Mouse (Mus musculus) CD4-positive naive resting alpha-beta T cell, adult 57 days (primary cell): ENCODE results near the gene Alkbh7. TPM values are rescaled to one million over a fixed set of nuclear protein-coding genes. Genes with fewer than 3 reads are reported as not detected.

ENCODE experiments used
- total RNA-seq: library from RNA; stranded (reverse); gene quantifications from one replicate; pipeline ENCODE4 v1.2.4, GENCODE M21; 2023

Gene Alkbh7
- 12.4 TPM for total RNA-seq

GRCm38 (mm10) chr17:56997029-56997667 lies at the start of gene Alkbh7:
Gene Alkbh7, plus strand, starts transcription at chr17:56997339.

GRCm38 (mm10) chr17:56982013-56982412 lies 15.1 kb upstream of the Alkbh7 start, which contains the start of gene Acer1:
Gene Acer1, minus strand, starts transcription at chr17:56982126.

GRCm38 (mm10) chr17:56990115-56990746 lies 6.9 kb upstream of the Alkbh7 start, which contains the start of gene Clpp:
Gene Clpp, plus strand, starts transcription at chr17:56990305.

GRCm38 (mm10) chr17:56999968-57000609 lies 3.0 kb downstream of the Alkbh7 start, which contains the start of gene Pspn:
Gene Pspn, minus strand, starts transcription at chr17:57000018.

GRCm38 (mm10) chr17:57011236-57012141 lies 14.3 kb downstream of the Alkbh7 start, which contains the start of the genes Gtf2f1 and Gm17949:
Gene Gtf2f1, minus strand, starts transcription at chr17:57011288.
Gene Gm17949, plus strand, starts transcription at chr17:57011469.

GRCm38 (mm10) chr17:57030931-57031660 lies 34.0 kb downstream of the Alkbh7 start, which contains the start of gene Khsrp:
Gene Khsrp, minus strand, starts transcription at chr17:57031522.

GRCm38 (mm10) chr17:57041554-57041953 lies 44.4 kb downstream of the Alkbh7 start, which contains the start of gene Slc25a41:
Gene Slc25a41, minus strand, starts transcription at chr17:57041654.

Other genes with a start within 250 kb of the Alkbh7 start
- gene Nrtn, start 239.8 kb upstream of the Alkbh7 start, total RNA-seq: not detected
- 60.2 TPM for gene Dus3l, start 232.6 kb upstream of the Alkbh7 start, total RNA-seq
- gene Prr22, start 227.1 kb upstream of the Alkbh7 start, total RNA-seq: 1.5 TPM
- gene Rfx2, start 166.3 kb upstream of the Alkbh7 start, total RNA-seq: 17.7 TPM
- gene Acsbg2, start 122.9 kb upstream of the Alkbh7 start, total RNA-seq: not detected
- gene 1700061G19Rik, start 121.9 kb upstream of the Alkbh7 start, total RNA-seq: 0.65 TPM
- gene Mllt1, start 61.9 kb upstream of the Alkbh7 start, total RNA-seq: 37.9 TPM
- gene Acer1, start 15.2 kb upstream of the Alkbh7 start, total RNA-seq: not detected
- gene Clpp, start 7.0 kb upstream of the Alkbh7 start, total RNA-seq: 28.6 TPM
- gene Pspn, start 2.7 kb downstream of the Alkbh7 start, total RNA-seq: not detected
- 57.0 TPM for gene Gtf2f1, start 13.9 kb downstream of the Alkbh7 start, total RNA-seq
- gene Gm17949, start 14.1 kb downstream of the Alkbh7 start, total RNA-seq: not detected
- 127 TPM for gene Khsrp, start 34.2 kb downstream of the Alkbh7 start, total RNA-seq
- gene Slc25a41, start 44.3 kb downstream of the Alkbh7 start, total RNA-seq: not detected
- gene Crb3, start 61.8 kb downstream of the Alkbh7 start, total RNA-seq: 1.9 TPM
- 36.3 TPM for gene Slc25a23, start 62.5 kb downstream of the Alkbh7 start, total RNA-seq
- gene Dennd1c, start 81.2 kb downstream of the Alkbh7 start, total RNA-seq: 170 TPM
- gene Tubb4a, start 90.4 kb downstream of the Alkbh7 start, total RNA-seq: 2.1 TPM
- 2.3 TPM for gene Tnfsf9, start 108.0 kb downstream of the Alkbh7 start, total RNA-seq
- not detected for gene Cd70, start 152.4 kb downstream of the Alkbh7 start, total RNA-seq
- gene Tnfsf14, start 196.8 kb downstream of the Alkbh7 start, total RNA-seq: 1.3 TPM
- 40.1 TPM for gene C3, start 230.8 kb downstream of the Alkbh7 start, total RNA-seq